Mouse (Mus musculus) ES-Bruce4 (cell line): ENCODE measurements around the gene Ltbp1. TPM values are rescaled to one million over a fixed set of nuclear protein-coding genes. Genes with fewer than 3 reads are reported as not detected.

Experiments
- H3K27ac ChIP-seq: 2 replicates; pipeline ENCODE4 v1.5.1; 2012; ENCODE audit warnings: low read length, inconsistent platforms; ENCODE audit not compliant: insufficient read depth
- H3K27me3 ChIP-seq: 2 replicates; pipeline ENCODE4 v1.6.1; 2012; ENCODE audit warnings: mild to moderate bottlenecking, low read length, inconsistent platforms; ENCODE audit not compliant: control insufficient read depth, poor library complexity, insufficient read depth, severe bottlenecking
- H3K36me3 ChIP-seq: 2 replicates; pipeline ENCODE4 v1.6.1; 2012; ENCODE audit warnings: inconsistent platforms, mild to moderate bottlenecking, low read length, moderate library complexity; ENCODE audit not compliant: control insufficient read depth, poor library complexity, insufficient read depth, severe bottlenecking
- H3K4me1 ChIP-seq: one replicate; pipeline ENCODE4 v1.8.1; 2011; ENCODE audit warnings: low read length; ENCODE audit not compliant: control insufficient read depth, insufficient read depth
- H3K4me3 ChIP-seq: 2 replicates; pipeline ENCODE4 v1.5.1; 2011; ENCODE audit warnings: low read depth, mild to moderate bottlenecking, low read length
- H3K9ac ChIP-seq: 2 replicates; pipeline ENCODE4 v1.6.1; 2012; ENCODE audit warnings: low read depth, mild to moderate bottlenecking, inconsistent platforms; ENCODE audit not compliant: poor library complexity, severe bottlenecking
- H3K9me3 ChIP-seq: replicated peaks from 2 replicates; pipeline ENCODE4 v1.6.1; 2012; ENCODE audit warnings: mild to moderate bottlenecking, low read length, inconsistent platforms; ENCODE audit not compliant: control insufficient read depth, poor library complexity, insufficient read depth, severe bottlenecking
- CTCF ChIP-seq: IDR thresholded peaks from one replicate; pipeline ENCODE4 v1.8.1; 2011; ENCODE audit warnings: low read depth, low read length
- EP300 ChIP-seq: IDR thresholded peaks from 2 replicates; pipeline ENCODE4 v1.6.1; 2011; ENCODE audit warnings: low read depth, low read length; ENCODE audit not compliant: insufficient read depth
- POLR2A ChIP-seq: IDR thresholded peaks from one replicate; pipeline ENCODE4 v1.8.1; 2011; ENCODE audit warnings: low read length; ENCODE audit not compliant: insufficient read depth
- polyA plus RNA-seq: library from polyadenylated mRNA; stranded (reverse); fragments of >200 nt; gene quantifications from 2 replicates; pipeline ENCODE4 v1.2.4, GENCODE M21; 2011; ENCODE audit warnings: low read depth; ENCODE audit not compliant: missing spikeins, insufficient read depth, insufficient read length

The Ltbp1 gene
- polyA plus RNA-seq, 1 experiment = 9.1 TPM

DNA sequence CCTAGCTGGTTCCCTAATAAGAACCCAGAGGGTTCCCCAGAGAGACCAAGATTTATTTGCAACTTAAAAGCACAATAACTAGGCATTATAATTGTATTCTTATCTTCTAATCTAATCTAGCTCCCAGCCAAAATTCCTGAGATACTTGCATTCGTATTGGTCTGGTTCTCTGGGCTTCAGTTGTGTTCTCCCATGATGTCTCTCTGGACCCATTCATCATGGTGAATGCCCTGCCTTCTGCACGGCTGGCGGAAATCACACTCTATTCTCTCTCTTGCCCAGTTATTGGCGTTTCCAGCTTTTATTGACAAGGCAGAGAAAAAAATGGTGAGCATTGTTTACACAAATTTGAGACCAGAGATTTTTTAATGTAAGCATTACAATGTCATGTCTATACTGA, 33.6 kb downstream of the Ltbp1 start:
- no peak overlapping the region for H3K9ac ChIP-seq
- no peak overlapping the region for H3K27ac ChIP-seq
- no peak overlapping the region for H3K4me3 ChIP-seq
- no peaks in the 10 kb centered on the region for H3K9me3 ChIP-seq
- no peaks in the 10 kb centered on the region for H3K27me3 ChIP-seq
- no peaks in the 10 kb centered on the region for H3K36me3 ChIP-seq
- no peak for TF ChIP-seq CTCF
- no peak for TF ChIP-seq EP300
- TF ChIP-seq POLR2A = no peak
- no peaks in the 10 kb centered on the region for H3K4me1 ChIP-seq

DNA sequence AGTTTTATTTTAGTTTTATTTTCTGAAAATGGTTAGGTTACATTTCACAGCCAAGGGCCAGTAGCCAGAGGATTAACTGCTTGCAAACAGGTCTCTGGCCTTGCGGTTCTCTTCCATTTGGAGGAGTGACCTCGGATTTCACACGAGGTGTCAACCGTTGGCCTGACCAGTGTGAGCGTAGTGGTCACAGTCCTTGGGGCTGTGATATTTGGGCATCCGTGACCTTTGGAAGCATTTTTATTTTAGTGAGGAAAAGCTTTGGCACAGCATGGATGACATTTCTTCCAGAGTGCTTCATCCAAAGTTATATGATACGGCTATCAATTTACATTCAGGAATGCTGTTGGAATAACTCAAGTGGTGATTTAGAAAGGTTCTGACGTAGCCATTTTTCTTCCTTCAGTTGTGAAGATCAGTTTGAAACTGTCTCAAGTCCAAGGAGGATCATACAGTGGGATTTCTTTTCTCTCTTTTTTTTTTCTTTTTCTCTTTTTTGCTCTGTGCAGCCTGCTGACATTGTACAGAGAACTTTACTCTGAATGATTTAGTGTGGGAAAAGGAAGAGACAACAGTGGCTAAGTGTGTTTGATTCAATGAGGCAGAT, 44.1 kb downstream of the Ltbp1 start:
- Histone ChIP-seq H3K27me3 (no peaks in the 10 kb centered on the region), H3K9me3 (no peaks in the 10 kb centered on the region)
- TF ChIP-seq EP300 = no peak
- no peak for TF ChIP-seq CTCF
- TF ChIP-seq POLR2A = no peak

DNA sequence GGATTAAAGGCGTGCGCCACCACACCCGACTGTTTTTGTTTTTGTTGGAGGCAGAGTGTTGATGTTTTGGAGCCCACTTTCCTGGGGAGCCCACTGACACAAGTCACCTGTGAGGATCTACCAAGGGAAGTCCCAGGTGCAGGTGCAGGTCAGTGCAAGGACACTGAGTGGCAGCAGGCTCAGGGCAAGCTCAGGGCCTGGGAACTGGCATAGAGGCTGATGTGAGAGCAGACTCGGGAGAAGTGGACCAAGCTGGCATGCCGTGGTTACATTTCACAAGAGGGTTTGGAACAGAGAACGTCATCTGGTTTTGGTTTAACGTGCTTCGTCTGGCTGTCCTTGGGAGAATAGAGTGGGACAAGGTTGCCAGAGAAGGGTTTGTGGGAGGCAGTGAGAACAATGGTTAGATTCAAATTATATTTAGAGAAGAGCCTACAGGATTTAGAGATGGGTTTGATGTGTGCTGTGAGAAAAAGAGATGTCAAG, 46.1 kb downstream of the Ltbp1 start:
- no peak for TF ChIP-seq POLR2A
- TF ChIP-seq CTCF = no peak
- no peak for TF ChIP-seq EP300
- Histone ChIP-seq H3K27me3 (no peaks in the 10 kb centered on the region), H3K36me3 (no peaks in the 10 kb centered on the region)

More for the DNA sequence above, 44.1 kb downstream of the Ltbp1 start:
- Histone ChIP-seq H3K27ac (no peak overlapping the region), H3K9ac (no peak overlapping the region), H3K4me3 (no peak overlapping the region), H3K4me1 (no peaks in the 10 kb centered on the region), H3K36me3 (no peaks in the 10 kb centered on the region)

DNA sequence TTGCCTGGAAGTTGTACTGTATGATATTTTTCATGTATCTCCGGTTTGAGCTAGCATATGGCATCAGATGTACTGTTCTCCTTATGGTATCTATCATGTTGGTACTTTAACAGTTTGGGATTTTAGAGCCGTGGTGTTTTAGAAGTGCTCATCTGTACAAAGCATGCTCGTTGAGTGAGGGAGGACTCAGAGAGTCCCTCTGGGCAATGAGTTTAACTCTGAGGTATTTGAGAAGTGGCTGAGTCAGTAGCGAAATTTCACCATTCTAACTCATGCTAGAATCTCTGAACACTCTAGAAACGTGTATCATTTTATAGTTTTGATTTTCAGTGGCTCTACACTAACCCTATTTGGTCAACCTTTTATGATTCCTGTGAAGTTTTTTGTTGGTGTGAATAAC, 49.9 kb downstream of the Ltbp1 start:
- TF ChIP-seq EP300 = no peak
- no peak for TF ChIP-seq CTCF
- TF ChIP-seq POLR2A = no peak
- Histone ChIP-seq H3K9ac (no peak overlapping the region), H3K36me3 (no peaks in the 10 kb centered on the region), H3K4me3 (no peak overlapping the region), H3K27me3 (no peaks in the 10 kb centered on the region), H3K4me1 (no peaks in the 10 kb centered on the region), H3K9me3 (no peaks in the 10 kb centered on the region), H3K27ac (no peak overlapping the region)

More for the DNA sequence above, 46.1 kb downstream of the Ltbp1 start:
- no peak overlapping the region for H3K4me3 ChIP-seq
- H3K4me1 ChIP-seq = no peaks in the 10 kb centered on the region
- no peak overlapping the region for H3K9ac ChIP-seq
- no peaks in the 10 kb centered on the region for H3K9me3 ChIP-seq
- H3K27ac ChIP-seq = no peak overlapping the region

DNA sequence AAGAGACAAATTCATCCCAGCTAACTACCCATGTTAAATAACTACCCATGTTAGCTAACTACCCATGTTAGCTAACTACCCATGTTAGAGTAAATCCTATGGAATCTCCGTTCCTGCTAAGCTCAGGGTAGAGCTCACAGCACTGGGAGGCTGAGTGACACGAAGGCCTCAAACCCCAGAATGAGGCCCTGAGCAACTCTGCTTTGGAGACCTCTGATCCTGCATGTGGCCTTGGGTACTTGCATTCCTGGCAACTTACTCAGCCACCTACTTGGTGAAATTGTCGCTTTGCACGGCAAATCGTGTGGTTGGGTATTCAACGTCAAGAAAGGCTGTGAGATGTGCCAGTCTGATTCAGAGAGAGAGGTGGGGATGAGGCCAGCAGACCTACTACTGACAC, 50.6 kb downstream of the Ltbp1 start:
- H3K27me3 ChIP-seq = no peaks in the 10 kb centered on the region
- TF ChIP-seq POLR2A = no peak
- TF ChIP-seq EP300 = no peak
- no peak for TF ChIP-seq CTCF
- H3K4me3 ChIP-seq = no peak overlapping the region
- H3K4me1 ChIP-seq = no peaks in the 10 kb centered on the region
- H3K9ac ChIP-seq = no peak overlapping the region
- no peaks in the 10 kb centered on the region for H3K9me3 ChIP-seq
- H3K36me3 ChIP-seq = no peaks in the 10 kb centered on the region
- H3K27ac ChIP-seq = no peak overlapping the region

DNA sequence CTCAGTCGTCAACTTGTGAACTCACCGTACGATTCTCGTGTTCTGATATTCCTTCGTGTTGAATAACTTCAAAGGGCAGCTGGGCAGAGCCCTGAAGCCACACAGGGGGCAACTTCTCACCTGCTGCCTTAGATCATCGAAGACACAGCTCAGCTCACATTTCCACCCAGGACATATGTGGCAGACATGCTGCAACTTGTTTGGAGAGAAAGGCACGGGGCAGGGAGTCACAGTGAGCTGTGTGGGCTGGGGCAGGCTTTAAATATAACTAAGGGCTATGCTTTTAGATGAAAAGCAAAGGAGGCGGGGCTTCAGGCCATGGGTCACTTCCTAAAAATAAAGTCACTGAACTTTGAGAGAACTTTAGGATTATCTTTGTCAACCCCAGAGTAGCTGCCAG, 51.3 kb downstream of the Ltbp1 start:
- no peak overlapping the region for H3K9ac ChIP-seq
- H3K9me3 ChIP-seq = no peaks in the 10 kb centered on the region
- no peaks in the 10 kb centered on the region for H3K4me1 ChIP-seq

DNA sequence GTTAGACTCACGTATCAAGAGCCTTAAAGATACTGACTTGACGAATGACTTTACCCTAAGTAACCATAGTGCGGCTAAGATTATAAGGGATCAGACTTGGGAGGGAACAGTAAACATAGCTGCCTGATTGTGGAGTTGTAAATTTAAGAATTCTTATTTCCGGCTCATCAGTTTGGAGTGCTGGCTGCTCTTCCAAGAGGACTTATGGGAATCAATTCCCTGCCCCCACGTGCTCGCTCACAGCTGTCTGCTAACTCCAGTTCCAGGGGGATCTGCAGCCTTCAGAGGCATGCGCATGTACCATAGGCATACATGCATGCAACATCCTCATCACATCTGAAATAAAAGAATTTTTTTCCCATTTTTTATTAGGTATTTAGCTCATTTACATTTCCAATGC, 61.0 kb downstream of the Ltbp1 start:
- no peak overlapping the region for H3K27ac ChIP-seq
- no peaks in the 10 kb centered on the region for H3K4me1 ChIP-seq
- H3K27me3 ChIP-seq = no peaks in the 10 kb centered on the region
- H3K9me3 ChIP-seq = no peaks in the 10 kb centered on the region
- TF ChIP-seq EP300 = no peak
- TF ChIP-seq POLR2A = no peak
- no peak for TF ChIP-seq CTCF
- H3K36me3 ChIP-seq = no peaks in the 10 kb centered on the region
- no peak overlapping the region for H3K4me3 ChIP-seq
- no peak overlapping the region for H3K9ac ChIP-seq

More for the DNA sequence above, 51.3 kb downstream of the Ltbp1 start:
- Histone ChIP-seq H3K27me3 (no peaks in the 10 kb centered on the region), H3K27ac (no peak overlapping the region), H3K36me3 (no peaks in the 10 kb centered on the region), H3K4me3 (no peak overlapping the region)
- TF ChIP-seq CTCF = no peak
- TF ChIP-seq EP300 = no peak
- no peak for TF ChIP-seq POLR2A
